In genomic region chr16:26623141-26623540, GRCm38 (mm10) we compare ENCODE assay signal across 15 mouse cellular contexts.
"Had no signal": no experiment of that assay in that cellular context is flagged by ENCODE, and none has a peak within 500 bp of the region (broad histone marks: within the 10 kb centered on the region; RNA-seq: fewer than 3 reads in every experiment).

No protein-coding gene starts in this region.

- H3K36me3 ChIP-seq: midbrain, embryonic 13.5 days; midbrain, embryonic 15.5 days; neural tube, embryonic 12.5 days; stomach, embryonic 15.5 days had no signal

- H3K9ac ChIP-seq: lung, embryonic 14.5 days; midbrain, embryonic 13.5 days; midbrain, embryonic 15.5 days; neural tube, embryonic 12.5 days; stomach, embryonic 15.5 days had no signal

- H3K27me3 ChIP-seq: midbrain, embryonic 13.5 days; midbrain, embryonic 15.5 days; neural tube, embryonic 12.5 days; stomach, embryonic 15.5 days had no signal

- ATAC-seq: midbrain, embryonic 13.5 days; midbrain, embryonic 15.5 days had no signal

- H3K27ac ChIP-seq: midbrain, embryonic 13.5 days; midbrain, embryonic 15.5 days; neural tube, embryonic 12.5 days; stomach, embryonic 15.5 days; stomach, postnatal 0 days had no signal

- DNase-seq: lung, adult 18-20 months; lung, embryonic 14.5 days; lung, postnatal 10 days; lung, postnatal 4 days; retina, postnatal 1 day; right cerebral cortex, postnatal 14 days; thymus, adult 2 months; thymus, postnatal 25 days; thymus, postnatal 4 days had no signal

- H3K4me3 ChIP-seq: midbrain, embryonic 13.5 days; midbrain, embryonic 15.5 days; neural tube, embryonic 12.5 days; stomach, embryonic 15.5 days had no signal

- H3K4me2 ChIP-seq: lung, embryonic 14.5 days; midbrain, embryonic 11.5 days; midbrain, embryonic 13.5 days; midbrain, embryonic 15.5 days; neural tube, embryonic 12.5 days; stomach, embryonic 15.5 days had no signal

- H3K9me3 ChIP-seq: midbrain, embryonic 13.5 days; midbrain, embryonic 15.5 days; neural tube, embryonic 12.5 days; stomach, embryonic 15.5 days had no signal

- H3K4me1 ChIP-seq: midbrain, embryonic 13.5 days; midbrain, embryonic 15.5 days; neural tube, embryonic 12.5 days; stomach, embryonic 15.5 days had no signal
